Mouse (Mus musculus): Measurements from ENCODE around the gene Zfand3.

- TF ChIP-seq CTCF (IDR thresholded peaks at IDR 0.05; ENCODE audit: extremely low read depth, insufficient read length, insufficient replicate concordance, low read depth, low read length) (no peak), POLR2A (IDR thresholded peaks at IDR 0.05; ENCODE audit: low read depth, low read length) (no peak)
Observed at GRCm38 (mm10) chr17:30155411-30155925, 150.9 kb downstream of the Zfand3 start.

Data from small intestine, adult 2 months (tissue).